Mouse (Mus musculus): Measurements from ENCODE around the gene Cts7. TPM values are rescaled to one million over a fixed set of nuclear protein-coding genes. Genes with fewer than 3 reads are reported as not detected.

Gene Cts7
- polyA plus RNA-seq (2012; rRNA removed) (not detected in 2 replicates), polyA plus RNA-seq (2014; fragmentation: Nextera tagmentation; extraction: Ambion mirVana) (not detected in 2 replicates)

DNA sequence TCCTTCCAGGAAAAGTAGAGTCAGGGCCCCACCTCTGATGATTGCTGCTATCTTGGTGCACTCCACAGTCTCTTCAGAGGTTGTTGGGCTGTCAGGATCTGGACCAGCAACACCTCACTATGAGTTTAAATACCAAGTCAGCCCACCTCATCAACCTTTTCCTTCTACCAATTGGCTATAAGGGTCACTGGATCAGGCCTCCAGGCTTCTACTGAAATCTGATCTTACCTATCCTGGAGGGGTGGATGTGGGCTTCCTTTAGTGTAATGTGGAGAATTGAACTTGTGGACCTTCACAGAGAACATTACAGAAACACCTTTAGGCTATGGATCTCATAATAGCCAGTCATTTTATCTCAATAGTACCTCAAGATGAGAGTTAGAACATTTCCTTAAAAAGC, at the start of gene Cts7:
Gene Cts7, minus strand, starts transcription at position 101 of the 400 bp plus-strand sequence.
- no peaks in the 10 kb centered on the region for H3K36me3 ChIP-seq (replicated peaks; ENCODE audit: control insufficient read depth, insufficient read depth, low read depth)
- TF ChIP-seq CTCF (IDR thresholded peaks at IDR 0.05; ENCODE audit: low read depth) (no peak), EP300 (IDR thresholded peaks at IDR 0.05; ENCODE audit: low read depth) (no peak)
- no peaks in the 10 kb centered on the region for H3K9me3 ChIP-seq (ENCODE audit: control insufficient read depth, low read length)
- DNase-seq (ENCODE audit: low read depth in 3 of 3, low spot score in 3 of 3) (no peak), ATAC-seq (ENCODE audit: insufficient read depth) (no peak)
- no peak within 1 kb of the TSS for H3K4me3 ChIP-seq (ENCODE audit: insufficient read depth in 1 of 2, low read depth in 2 of 2, low read length in 2 of 2)
- H3K9ac ChIP-seq (replicated peaks), result no peak within 1 kb of the TSS
- no peak within 1 kb of the TSS for H3K27ac ChIP-seq
- no peak within 1 kb of the TSS for H3K4me2 ChIP-seq (ENCODE audit: low read depth)
- no peaks in the 10 kb centered on the region for H3K27me3 ChIP-seq (ENCODE audit: control insufficient read depth, insufficient read depth, low read length)
- H3K4me1 ChIP-seq (replicated peaks; ENCODE audit: control insufficient read depth in 2 of 2, insufficient read depth in 2 of 2, low read length in 1 of 2), result no peaks in the 10 kb centered on the region

Small RNAs within 50 kb of the gene (microRNA-seq; reads per million reads assigned to microRNA genes)
- not detected for gene Gm27704

Other genes with a start within 250 kb of the Cts7 start
- not detected in 2 replicates for gene Ctsr, start 193.9 kb downstream of the Cts7 start, polyA plus RNA-seq (2012; rRNA removed)
- gene Ctsr, start 193.9 kb downstream of the Cts7 start, polyA plus RNA-seq (2014; fragmentation: Nextera tagmentation; extraction: Ambion mirVana), result not detected in 2 replicates
- gene Cts6, start 154.8 kb downstream of the Cts7 start, polyA plus RNA-seq (2012; rRNA removed), result not detected in 2 replicates
- gene Cts6, start 154.8 kb downstream of the Cts7 start, polyA plus RNA-seq (2014; fragmentation: Nextera tagmentation; extraction: Ambion mirVana), result not detected in 2 replicates
- not detected in 2 replicates for gene Cts8, start 102.8 kb downstream of the Cts7 start, polyA plus RNA-seq (2012; rRNA removed)
- not detected in 2 replicates for gene Cts8, start 102.8 kb downstream of the Cts7 start, polyA plus RNA-seq (2014; fragmentation: Nextera tagmentation; extraction: Ambion mirVana)
- gene Gm49398, start 69.4 kb downstream of the Cts7 start, polyA plus RNA-seq (2012; rRNA removed), result not detected in 2 replicates
- gene Gm49398, start 69.4 kb downstream of the Cts7 start, polyA plus RNA-seq (2014; fragmentation: Nextera tagmentation; extraction: Ambion mirVana), result not detected in 2 replicates
- not detected in 2 replicates for gene Ctsm, start 183.6 kb upstream of the Cts7 start, polyA plus RNA-seq (2012; rRNA removed)
- gene Ctsm, start 183.6 kb upstream of the Cts7 start, polyA plus RNA-seq (2014; fragmentation: Nextera tagmentation; extraction: Ambion mirVana), result not detected in 2 replicates
- gene Gm49352, start 210.0 kb upstream of the Cts7 start, polyA plus RNA-seq (2012; rRNA removed), result not detected in 2 replicates
- not detected in 2 replicates for gene Gm49352, start 210.0 kb upstream of the Cts7 start, polyA plus RNA-seq (2014; fragmentation: Nextera tagmentation; extraction: Ambion mirVana)
- not detected in 2 replicates for gene Cts3, start 211.9 kb upstream of the Cts7 start, polyA plus RNA-seq (2012; rRNA removed)
- gene Cts3, start 211.9 kb upstream of the Cts7 start, polyA plus RNA-seq (2014; fragmentation: Nextera tagmentation; extraction: Ambion mirVana), result not detected in 2 replicates